Mouse (Mus musculus) myocyte (in vitro differentiated cells): ENCODE data around the gene Dmrtb1. TPM values are rescaled to one million over a fixed set of nuclear protein-coding genes. Genes with fewer than 3 reads are reported as not detected.

Experiments
- H3K27me3 ChIP-seq: one replicate; pipeline ENCODE4 v1.6.1; 2011; ENCODE audit not compliant: control insufficient read depth, insufficient read depth, insufficient read length
- H3K36me3 ChIP-seq: one replicate; pipeline ENCODE4 v1.6.1; 2011; ENCODE audit not compliant: control insufficient read depth, insufficient read depth
- H3K4me2 ChIP-seq: one replicate; pipeline ENCODE4 v1.6.1; 2011; ENCODE audit warnings: low read depth, control low read depth
- H3K4me3 ChIP-seq: one replicate; pipeline ENCODE4 v1.5.1; 2011; ENCODE audit warnings: mild to moderate bottlenecking, control low read depth, moderate library complexity
- H3K79me2 ChIP-seq: one replicate; pipeline ENCODE4 v1.6.1; 2011; ENCODE audit not compliant: control insufficient read depth, insufficient read depth
- H3ac ChIP-seq: one replicate; pipeline ENCODE4 v1.6.1; 2011; ENCODE audit not compliant: control insufficient read depth, insufficient read length
- CEBPB ChIP-seq: IDR thresholded peaks from 2 replicates; pipeline ENCODE4 v1.6.1; 2011; ENCODE audit warnings: mild to moderate bottlenecking, moderate library complexity; ENCODE audit not compliant: poor library complexity, insufficient read depth, severe bottlenecking
- E2F4 ChIP-seq: IDR thresholded peaks from one replicate; pipeline ENCODE4 v1.6.1; 2011; ENCODE audit warnings: mild to moderate bottlenecking, control low read depth, moderate library complexity; ENCODE audit not compliant: insufficient read depth
- MAX ChIP-seq: IDR thresholded peaks from one replicate; pipeline ENCODE4 v1.6.1; 2011; ENCODE audit warnings: low read depth, mild to moderate bottlenecking, control low read depth
- MYOD1 ChIP-seq, 3 experiments: IDR thresholded peaks; one replicate each; pipeline ENCODE4 v1.6.1; 2011; ENCODE audit warnings: control low read depth in 2 of 3, low read depth in 2 of 3, mild to moderate bottlenecking in 2 of 3, moderate library complexity in 1 of 3; ENCODE audit not compliant: insufficient read length in 2 of 3, control insufficient read depth in 1 of 3
- MYOG ChIP-seq, 3 experiments: IDR thresholded peaks; one replicate each; pipeline ENCODE4 v1.6.1; 2011; ENCODE audit warnings: control low read depth in 2 of 3, low read depth in 2 of 3, mild to moderate bottlenecking in 2 of 3; ENCODE audit not compliant: insufficient read length in 2 of 3, control insufficient read depth in 1 of 3, insufficient read depth in 1 of 3
- POLR2A ChIP-seq: IDR thresholded peaks from one replicate; pipeline ENCODE4 v1.6.1; 2011; ENCODE audit warnings: low read depth, mild to moderate bottlenecking, control low read depth, moderate library complexity; ENCODE audit not compliant: insufficient read length
- POLR2AphosphoS2 ChIP-seq: IDR thresholded peaks from one replicate; pipeline ENCODE4 v1.6.1; 2011; ENCODE audit warnings: low read depth, control low read depth; ENCODE audit not compliant: insufficient read length
- REST ChIP-seq: IDR thresholded peaks from one replicate; pipeline ENCODE4 v1.6.1; 2011; ENCODE audit warnings: mild to moderate bottlenecking, control low read depth, moderate library complexity; ENCODE audit not compliant: insufficient read depth, insufficient read length
- SRF ChIP-seq: IDR thresholded peaks from one replicate; pipeline ENCODE4 v1.6.1; 2011; ENCODE audit warnings: low read depth; ENCODE audit not compliant: control insufficient read depth, insufficient read length
- TCF12 ChIP-seq: IDR thresholded peaks from one replicate; pipeline ENCODE4 v1.6.1; 2011; ENCODE audit warnings: mild to moderate bottlenecking, control low read depth; ENCODE audit not compliant: poor library complexity, insufficient read depth, severe bottlenecking
- TCF3 ChIP-seq: IDR thresholded peaks from one replicate; pipeline ENCODE4 v1.6.1; 2011; ENCODE audit warnings: low read depth, control low read depth; ENCODE audit not compliant: insufficient read length
- USF1 ChIP-seq: IDR thresholded peaks from one replicate; pipeline ENCODE4 v1.6.1; 2011; ENCODE audit warnings: low read depth, mild to moderate bottlenecking, control low read depth, moderate library complexity
- polyA plus RNA-seq: library from polyadenylated mRNA; unstranded; fragments of >200 nt; fragmentation: generic; extraction: Trizol; gene quantifications from one replicate; pipeline ENCODE4 v1.2.1, GENCODE M21; 2012; ENCODE audit warnings: missing spikeins

The Dmrtb1 gene
- polyA plus RNA-seq, 1 experiment, result not detected

- TF ChIP-seq MYOG (IDR thresholded peaks at IDR 0.05; ENCODE audit: control insufficient read depth in 1 of 3, insufficient read depth in 1 of 3, insufficient read length in 2 of 3, low read depth in 2 of 3), result no peak
- TF ChIP-seq REST, result no peak
- TF ChIP-seq TCF3, result no peak
- TF ChIP-seq SRF, result no peak
- no peak for TF ChIP-seq CEBPB
- TF ChIP-seq E2F4, result no peak
- Histone ChIP-seq H3K36me3 (no peaks in the 10 kb centered on the region), H3K4me2 (no peak overlapping the region), H3K4me3 (no peak overlapping the region), H3K27me3 (peaks cover 46% of the 10 kb centered on the region), H3ac (no peak overlapping the region), H3K79me2 (no peaks in the 10 kb centered on the region)
These were observed 2.8 kb downstream of the Dmrtb1 start for GRCm38 (mm10) chr4:107681099-107681849.

- peaks cover 49% of the 10 kb centered on the region for H3K27me3 ChIP-seq
- no peak overlapping the region for H3K4me2 ChIP-seq
- H3K4me3 ChIP-seq, result no peak overlapping the region
- no peak overlapping the region for H3ac ChIP-seq
- H3K36me3 ChIP-seq, result no peaks in the 10 kb centered on the region
- TF ChIP-seq USF1 (no peak), MYOD1 (IDR thresholded peaks at IDR 0.05; ENCODE audit: control insufficient read depth in 1 of 3, insufficient read length in 2 of 3, low read depth in 2 of 3) (no peak), REST (no peak), POLR2AphosphoS2 (no peak), CEBPB (no peak)
- no peaks in the 10 kb centered on the region for H3K79me2 ChIP-seq
These were observed 3.5 kb downstream of the Dmrtb1 start for GRCm38 (mm10) chr4:107680311-107681098.

GRCm38 (mm10) chr4:107675645-107676044, 8.4 kb downstream of the Dmrtb1 start:
- no peak overlapping the region for H3ac ChIP-seq
- H3K4me2 ChIP-seq, result no peak overlapping the region
- H3K4me3 ChIP-seq, result no peak overlapping the region
- no peaks in the 10 kb centered on the region for H3K36me3 ChIP-seq
- H3K27me3 ChIP-seq, result peaks cover 76% of the 10 kb centered on the region
- no peak for TF ChIP-seq MYOD1 (IDR thresholded peaks at IDR 0.05; ENCODE audit: control insufficient read depth in 1 of 3, insufficient read length in 2 of 3, low read depth in 2 of 3)
- TF ChIP-seq POLR2AphosphoS2, result no peak
- no peak for TF ChIP-seq MYOG (IDR thresholded peaks at IDR 0.05; ENCODE audit: control insufficient read depth in 1 of 3, insufficient read depth in 1 of 3, insufficient read length in 2 of 3, low read depth in 2 of 3)
- TF ChIP-seq E2F4, result no peak
- H3K79me2 ChIP-seq, result no peaks in the 10 kb centered on the region

- no peak for TF ChIP-seq TCF12
- no peak for TF ChIP-seq POLR2AphosphoS2
- no peak for TF ChIP-seq USF1
- no peak for TF ChIP-seq POLR2A
- no peak for TF ChIP-seq REST
- no peak for TF ChIP-seq MYOD1 (IDR thresholded peaks at IDR 0.05; ENCODE audit: control insufficient read depth in 1 of 3, insufficient read length in 2 of 3, low read depth in 2 of 3)
- no peak for TF ChIP-seq E2F4
- no peak for TF ChIP-seq CEBPB
- no peak for TF ChIP-seq SRF
- no peak for TF ChIP-seq MAX
- no peak for TF ChIP-seq MYOG (IDR thresholded peaks at IDR 0.05; ENCODE audit: control insufficient read depth in 1 of 3, insufficient read depth in 1 of 3, insufficient read length in 2 of 3, low read depth in 2 of 3)
- H3K36me3 ChIP-seq, result no peaks in the 10 kb centered on the region
- H3K4me2 ChIP-seq, result no peak overlapping the region
- H3K4me3 ChIP-seq, result no peak overlapping the region
- H3K27me3 ChIP-seq, result peaks cover 85% of the 10 kb centered on the region
- no peak overlapping the region for H3ac ChIP-seq
- no peaks in the 10 kb centered on the region for H3K79me2 ChIP-seq
These were observed 9.7 kb downstream of the Dmrtb1 start for GRCm38 (mm10) chr4:107674322-107674644.

GRCm38 (mm10) chr4:107673638-107674321, 10.2 kb downstream of the Dmrtb1 start:
- Histone ChIP-seq H3K4me2 (no peak overlapping the region), H3K4me3 (no peak overlapping the region)

More at GRCm38 (mm10) chr4:107673638-107674321, 10.2 kb downstream of the Dmrtb1 start:
- no peak for TF ChIP-seq MYOG (IDR thresholded peaks at IDR 0.05; ENCODE audit: control insufficient read depth in 1 of 3, insufficient read depth in 1 of 3, insufficient read length in 2 of 3, low read depth in 2 of 3)
- no peak for TF ChIP-seq REST
- no peak for TF ChIP-seq MYOD1 (IDR thresholded peaks at IDR 0.05; ENCODE audit: control insufficient read depth in 1 of 3, insufficient read length in 2 of 3, low read depth in 2 of 3)
- no peak for TF ChIP-seq CEBPB
- TF ChIP-seq TCF3, result no peak
- TF ChIP-seq MAX, result no peak
- no peak for TF ChIP-seq E2F4
- no peak for TF ChIP-seq SRF
- TF ChIP-seq TCF12, result no peak
- Histone ChIP-seq H3ac (no peak overlapping the region), H3K79me2 (no peaks in the 10 kb centered on the region), H3K36me3 (no peaks in the 10 kb centered on the region), H3K27me3 (peaks cover 85% of the 10 kb centered on the region)
